Comparison of ENCODE assay signal across 22 mouse cellular contexts in the genomic region with DNA sequence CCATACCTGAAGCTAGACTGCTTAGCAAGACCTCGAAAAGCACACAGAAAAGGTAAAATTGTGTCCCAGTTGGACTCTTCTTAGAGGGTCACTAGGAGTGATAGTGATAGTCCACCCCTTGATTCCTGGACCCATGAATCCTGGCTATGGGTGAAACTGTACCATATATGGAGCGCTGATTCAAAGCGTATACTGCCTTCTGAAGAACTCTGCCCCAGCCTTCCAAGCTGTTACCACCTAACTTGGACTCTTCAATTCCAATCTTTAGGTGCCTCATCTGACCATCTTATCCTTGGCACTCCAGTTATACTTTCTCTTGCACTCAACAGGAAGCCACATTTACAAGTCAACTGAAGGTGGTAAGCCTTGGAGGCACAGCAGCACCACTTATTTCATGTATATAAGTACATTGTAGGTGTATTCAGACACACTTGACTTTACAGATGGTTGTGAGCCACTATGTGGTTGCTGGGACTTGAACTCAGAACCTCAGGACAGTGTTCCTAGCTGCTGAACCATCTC. TPM values are rescaled to one million over a fixed set of nuclear protein-coding genes. Genes with fewer than 3 reads are reported as not detected.
A peak's percentile ranks its signal among the peaks of the same experiment; 100 is the strongest.
DNase-seq lines count a peak whose midpoint lies in the region; ATAC-seq and TF ChIP-seq lines count a peak whose summit lies in the region.
"Had no signal": no experiment of that assay in that cellular context is flagged by ENCODE, and none has a peak within 500 bp of the region (broad histone marks: within the 10 kb centered on the region; RNA-seq: fewer than 3 reads in every experiment).

No protein-coding gene starts in this region.

- TF ChIP-seq EP300 in MEL (IDR thresholded peaks at IDR 0.05; ENCODE audit: low read depth in 1 of 2, low read length in 2 of 2) = no peak

- no peaks in the 10 kb centered on the region for H3K9me3 ChIP-seq in forebrain, embryonic 12.5 days
- no peaks in the 10 kb centered on the region for H3K9me3 ChIP-seq in forebrain, embryonic 13.5 days (replicated peaks)
- H3K9me3 ChIP-seq in liver, embryonic 12.5 days (replicated peaks) = no peaks in the 10 kb centered on the region
- no peaks in the 10 kb centered on the region for H3K9me3 ChIP-seq in MEL (replicated peaks; ENCODE audit: insufficient read depth, low read length)
- H3K9me3 ChIP-seq: embryonic facial prominence, embryonic 10.5 days; limb, embryonic 13.5 days; lung, embryonic 15.5 days had no signal

- 0 out of 2 replicates have a peak overlapping the region, but pooled peaks have one; percentile 1 for H3K27ac ChIP-seq in forebrain, embryonic 12.5 days
- no peak overlapping the region for H3K27ac ChIP-seq in forebrain, embryonic 13.5 days
- no peak overlapping the region for H3K27ac ChIP-seq in liver, embryonic 12.5 days
- H3K27ac ChIP-seq in MEL (ENCODE audit: control insufficient read depth, low read depth, low read length) = no peak overlapping the region
- H3K27ac ChIP-seq: embryonic facial prominence, embryonic 10.5 days; hindbrain, embryonic 14.5 days; limb, embryonic 13.5 days; lung, embryonic 15.5 days had no signal

- WGBS in forebrain, embryonic 12.5 days = 94% methylated on average over 3 of the region's 3 CpGs
- 90% methylated on average over 3 of the region's 3 CpGs for WGBS in forebrain, embryonic 13.5 days
- 92% methylated on average over 3 of the region's 3 CpGs for WGBS in liver, embryonic 12.5 days (ENCODE audit: insufficient replicate concordance)

- H3K79me2 ChIP-seq in MEL (ENCODE audit: control insufficient read depth, insufficient read depth, low read length, poor library complexity) (peaks cover 3% of the 10 kb centered on the region; the same call in 1 of the 2 replicates), myocyte (ENCODE audit: control insufficient read depth, insufficient read depth) (peaks cover under 1% of the 10 kb centered on the region)

- no peak overlapping the region for H3ac ChIP-seq in myocyte (ENCODE audit: control insufficient read depth, insufficient read length)

- TF ChIP-seq POLR2A in MEL (IDR thresholded peaks at IDR 0.05; ENCODE audit: control insufficient read depth in 1 of 2, insufficient read depth in 1 of 2, low read depth in 1 of 2, low read length in 2 of 2, poor library complexity in 1 of 2) (no peak), myocyte (IDR thresholded peaks at IDR 0.05; ENCODE audit: insufficient read length, low read depth) (peak; percentile 17)

- TF ChIP-seq RAD21 in MEL (IDR thresholded peaks at IDR 0.05; ENCODE audit: low read depth, low read length) = no peak

- H3K4me2 ChIP-seq in forebrain, embryonic 12.5 days = no peak overlapping the region
- no peak overlapping the region for H3K4me2 ChIP-seq in forebrain, embryonic 13.5 days
- no peak overlapping the region for H3K4me2 ChIP-seq in liver, embryonic 12.5 days
- no peak overlapping the region for H3K4me2 ChIP-seq in myocyte (ENCODE audit: low read depth)
- H3K4me2 ChIP-seq: hindbrain, embryonic 14.5 days; limb, embryonic 13.5 days; lung, embryonic 15.5 days had no signal

- DNase-seq in liver = no peak
- no peak for DNase-seq in MEL (ENCODE audit: low read depth, low spot score)
- DNase-seq in embryo, embryonic 9.5 days (ENCODE audit: extremely low spot score) = no peak
- DNase-seq: adrenal gland, postnatal 36 days; cerebellum, adult 9-11 months; gastrocnemius, postnatal 14 days; heart, adult 18-20 months; kidney, postnatal 25 days; layer of hippocampus, postnatal 36 days; lung, postnatal 4 days; thymus, adult 18-20 months; thymus, postnatal 36 days had no signal

- TF ChIP-seq CTCF in MEL (IDR thresholded peaks at IDR 0.05 in 2 of 3, conservative IDR thresholded peaks at IDR 0.05 in 1 of 3; ENCODE audit: control insufficient read depth in 1 of 3, insufficient read depth in 1 of 3, low read depth in 2 of 3, low read length in 3 of 3, poor library complexity in 1 of 3, severe bottlenecking in 1 of 3) = no peak

- H3K27me3 ChIP-seq in forebrain, embryonic 12.5 days = no peaks in the 10 kb centered on the region
- no peaks in the 10 kb centered on the region for H3K27me3 ChIP-seq in forebrain, embryonic 13.5 days
- no peaks in the 10 kb centered on the region for H3K27me3 ChIP-seq in liver, embryonic 12.5 days (replicated peaks)
- H3K27me3 ChIP-seq in MEL (ENCODE audit: control insufficient read depth in 1 of 2, insufficient read depth in 2 of 2, low read length in 2 of 2) = no peaks in the 10 kb centered on the region
- H3K27me3 ChIP-seq in myocyte (ENCODE audit: control insufficient read depth, insufficient read depth, insufficient read length) = no peaks in the 10 kb centered on the region
- H3K27me3 ChIP-seq: limb, embryonic 13.5 days; lung, embryonic 15.5 days; Patski had no signal

- ATAC-seq in forebrain, embryonic 12.5 days (ENCODE audit: low FRiP score) = 0 out of 2 replicates have a peak, but pooled peaks have one; percentile 24
- no peak for ATAC-seq in forebrain, embryonic 13.5 days
- ATAC-seq in liver, embryonic 12.5 days = peak; percentile 24; the same call in 1 of the 2 replicates
- ATAC-seq: forebrain, postnatal 0 days; Patski had no signal

- H3K9ac ChIP-seq in forebrain, embryonic 12.5 days = no peak overlapping the region
- no peak overlapping the region for H3K9ac ChIP-seq in forebrain, embryonic 13.5 days
- no peak overlapping the region for H3K9ac ChIP-seq in liver, embryonic 12.5 days
- H3K9ac ChIP-seq in MEL (ENCODE audit: control insufficient read depth, low read depth, low read length, poor library complexity, severe bottlenecking) = no peak overlapping the region
- H3K9ac ChIP-seq: forebrain, postnatal 0 days; hindbrain, embryonic 14.5 days; limb, embryonic 13.5 days; lung, embryonic 15.5 days had no signal

- H3K4me1 ChIP-seq in forebrain, embryonic 12.5 days = no peaks in the 10 kb centered on the region
- 0 out of 2 replicates have a peak, but pooled peaks cover 4% of the 10 kb centered on the region for H3K4me1 ChIP-seq in forebrain, embryonic 13.5 days
- no peaks in the 10 kb centered on the region for H3K4me1 ChIP-seq in liver, embryonic 12.5 days
- no peaks in the 10 kb centered on the region for H3K4me1 ChIP-seq in MEL (ENCODE audit: control insufficient read depth in 1 of 2, insufficient read depth in 2 of 2, low read length in 2 of 2)
- H3K4me1 ChIP-seq: embryonic facial prominence, embryonic 10.5 days; limb, embryonic 13.5 days; lung, embryonic 15.5 days had no signal

- H3K4me3 ChIP-seq in forebrain, embryonic 12.5 days (replicated peaks) = no peak overlapping the region
- no peak overlapping the region for H3K4me3 ChIP-seq in forebrain, embryonic 13.5 days
- H3K4me3 ChIP-seq in liver, embryonic 12.5 days = no peak overlapping the region
- H3K4me3 ChIP-seq in MEL (ENCODE audit: control insufficient read depth in 1 of 2, insufficient read depth in 1 of 2, low read depth in 2 of 2, low read length in 2 of 2) = no peak overlapping the region
- H3K4me3 ChIP-seq in myocyte = no peak overlapping the region
- H3K4me3 ChIP-seq: embryonic facial prominence, embryonic 10.5 days; limb, embryonic 13.5 days; lung, embryonic 15.5 days had no signal

- H3K36me3 ChIP-seq in forebrain, embryonic 12.5 days (replicated peaks) = peaks cover 66% of the 10 kb centered on the region
- H3K36me3 ChIP-seq in forebrain, embryonic 13.5 days (ENCODE audit: poor library complexity, severe bottlenecking) = peaks cover 74% of the 10 kb centered on the region
- H3K36me3 ChIP-seq in liver, embryonic 12.5 days = peaks cover 92% of the 10 kb centered on the region
- H3K36me3 ChIP-seq in MEL (ENCODE audit: control insufficient read depth in 1 of 2, insufficient read depth in 2 of 2, low read length in 2 of 2) (peaks cover 4 to 29% of the 10 kb centered on the region in 2 experiments), myocyte (ENCODE audit: control insufficient read depth, insufficient read depth) (peaks cover 56% of the 10 kb centered on the region)

TF ChIP-seq in MEL, 35 proteins besides CTCF, POLR2A, EP300 and RAD21 (continues in another document):
- TF ChIP-seq KAT2A (conservative IDR thresholded peaks at IDR 0.05; ENCODE audit: low read depth, low read length) (no peak), MEF2A (IDR thresholded peaks at IDR 0.05; ENCODE audit: extremely low read depth, insufficient replicate concordance, low read depth, low read length, poor library complexity, severe bottlenecking) (no peak), NELFE (IDR thresholded peaks at IDR 0.05; ENCODE audit: low read depth, low read length) (0 out of 2 replicates have a peak, but pooled peaks have one; percentile 15)

TF ChIP-seq in myocyte, 11 proteins besides CTCF, POLR2A, EP300 and RAD21:
- no peak for TF ChIP-seq E2F4 (IDR thresholded peaks at IDR 0.05; ENCODE audit: insufficient read depth)
- peak; percentile 63 for TF ChIP-seq POLR2AphosphoS2 (IDR thresholded peaks at IDR 0.05; ENCODE audit: insufficient read length, low read depth)

RNA-seq across cellular contexts. Expression of a gene that starts 17.8 kb away (rescaled TPM):
- 174 and 187 TPM in 2 replicates for polyA plus RNA-seq in forebrain, embryonic 12.5 days (2016; fragmentation: Nextera tagmentation; extraction: Ambion mirVana)
- 120 and 122 TPM in 2 replicates for polyA plus RNA-seq in forebrain, embryonic 13.5 days (2015; fragmentation: Nextera tagmentation; extraction: Ambion mirVana)
- polyA plus RNA-seq in liver, embryonic 12.5 days (2016; fragmentation: Nextera tagmentation; extraction: Ambion mirVana) = 87.6 and 87.8 TPM in 2 replicates
- total RNA-seq in MEL (2012; rRNA removed) = 255 and 259 TPM in 2 replicates
- polyA plus RNA-seq in MEL (2012; ENCODE audit: insufficient read depth in 1 of 2, insufficient read length in 2 of 2, low read depth in 1 of 2, low replicate concordance in 2 of 2, missing spikeins in 1 of 2) (100 to 1,000 TPM; 100 to 366 TPM), myocyte (2012; fragmentation: generic; extraction: Trizol) (87.5 TPM)

RNA-seq across cellular contexts. Expression of a gene that starts 22.1 kb away (rescaled TPM):
- polyA plus RNA-seq in forebrain, embryonic 12.5 days (2016; fragmentation: Nextera tagmentation; extraction: Ambion mirVana) = 29.7 and 30.6 TPM in 2 replicates
- 26.4 and 28.4 TPM in 2 replicates for polyA plus RNA-seq in forebrain, embryonic 13.5 days (2015; fragmentation: Nextera tagmentation; extraction: Ambion mirVana)
- 13.7 and 15.2 TPM in 2 replicates for polyA plus RNA-seq in liver, embryonic 12.5 days (2016; fragmentation: Nextera tagmentation; extraction: Ambion mirVana)
- total RNA-seq in MEL (2012; rRNA removed) = 17.3 and 17.6 TPM in 2 replicates
- polyA plus RNA-seq in MEL (2012; ENCODE audit: insufficient read depth in 1 of 2, insufficient read length in 2 of 2, low read depth in 1 of 2, low replicate concordance in 2 of 2, missing spikeins in 1 of 2) (10 to 100 TPM in 1 of 2 experiments, not detected in 1; 13.2 TPM), myocyte (2012; fragmentation: generic; extraction: Trizol) (1.6 TPM)

RNA-seq across cellular contexts. Expression of a gene that starts 38.3 kb away (rescaled TPM):
- polyA plus RNA-seq in forebrain, embryonic 12.5 days (2016; fragmentation: Nextera tagmentation; extraction: Ambion mirVana) = 35.3 and 36.6 TPM in 2 replicates
- 24.0 and 30.0 TPM in 2 replicates for polyA plus RNA-seq in forebrain, embryonic 13.5 days (2015; fragmentation: Nextera tagmentation; extraction: Ambion mirVana)
- 5.6 and 6.8 TPM in 2 replicates for polyA plus RNA-seq in liver, embryonic 12.5 days (2016; fragmentation: Nextera tagmentation; extraction: Ambion mirVana)
- total RNA-seq in MEL (2012; rRNA removed) = not detected in 2 replicates
- polyA plus RNA-seq in MEL (2012; ENCODE audit: insufficient read depth in 1 of 2, insufficient read length in 2 of 2, low read depth in 1 of 2, low replicate concordance in 2 of 2, missing spikeins in 1 of 2) (not detected), myocyte (2012; fragmentation: generic; extraction: Trizol) (not detected)
